Mouse (Mus musculus) left cerebral cortex, postnatal 4 days (tissue): ENCODE measurements around the gene Zfp882. TPM values are rescaled to one million over a fixed set of nuclear protein-coding genes. Genes with fewer than 3 reads are reported as not detected.
"Not testable (repeated sequence)": the region's sequence is repeated elsewhere in the genome, so short reads cannot be mapped to it uniquely, and the experiment has no call there.

Source experiments
- DNase-seq: peaks from one replicate; pipeline ENCODE4 v3.0.0-alpha.2; 2022
- intact Hi-C: fragments of 180-260 bp; cut with DNase I; formaldehyde crosslinking; loops from one replicate; pipeline ENCODE4 v1.15.1; 2025
- total RNA-seq, 2 experiments: library from RNA; stranded (reverse); gene quantifications; 2 replicates each; pipeline ENCODE4 v1.2.3; 2021

Gene Zfp882
- 10 to 100 TPM; 20.8 to 23.0 TPM for total RNA-seq

- intact Hi-C loops, result no loop called here
- DNase-seq, result peak; percentile 87
Observed at GRCm38 (mm10) chr8:71908309-71909261, at the start of gene Zfp882, which contains the start of gene Zfp617. Zfp882 (plus strand) TSS chr8:71908608. Zfp617 (plus strand) TSS chr8:71908635.

GRCm38 (mm10) chr8:71861551-71861950 is 46.9 kb upstream of the Zfp882 start:
- DNase-seq, intact Hi-C loops: not testable (repeated sequence)

- DNase-seq, result peak; percentile 48
- intact Hi-C loops, result not testable (repeated sequence)
Observed at GRCm38 (mm10) chr8:71862038-71862437, 46.4 kb upstream of the Zfp882 start.

- intact Hi-C loops, result no loop called here
Observed at GRCm38 (mm10) chr8:71881618-71882274, 26.7 kb upstream of the Zfp882 start, which contains the start of gene Zfp709. Zfp709 (plus strand) TSS chr8:71882019.

GRCm38 (mm10) chr8:71900666-71901065 is 7.7 kb upstream of the Zfp882 start:
- intact Hi-C loops, DNase-seq: not testable (repeated sequence)

More at GRCm38 (mm10) chr8:71881618-71882274, 26.7 kb upstream of the Zfp882 start, which contains the start of gene Zfp709:
- DNase-seq, result peak; percentile 57

- intact Hi-C loops, result not testable (repeated sequence)
Observed at GRCm38 (mm10) chr8:71903084-71903483, 5.3 kb upstream of the Zfp882 start.

GRCm38 (mm10) chr8:71906809-71907208 is 1.6 kb upstream of the Zfp882 start:
- no peak for DNase-seq
- intact Hi-C loops, result no loop called here

More at GRCm38 (mm10) chr8:71903084-71903483, 5.3 kb upstream of the Zfp882 start:
- not testable (repeated sequence) for DNase-seq

GRCm38 (mm10) chr8:71907798-71908257 is 580 bp upstream of the Zfp882 start:
- peak; percentile 5 for DNase-seq
- intact Hi-C loops, result no loop called here

- no peak for DNase-seq
- intact Hi-C loops, result no loop called here
Observed at GRCm38 (mm10) chr8:71912286-71912685, 3.9 kb downstream of the Zfp882 start.

- DNase-seq, result peak; percentile 94
- intact Hi-C loops, result no loop called here
Observed at GRCm38 (mm10) chr8:71922567-71923401, 14.4 kb downstream of the Zfp882 start.

GRCm38 (mm10) chr8:71925791-71926190 is 17.4 kb downstream of the Zfp882 start:
- intact Hi-C loops, result no loop called here
- DNase-seq, result no peak

GRCm38 (mm10) chr8:71926551-71926950 is 18.1 kb downstream of the Zfp882 start:
- intact Hi-C loops, result no loop called here
- DNase-seq, result no peak

- DNase-seq, result no peak
- intact Hi-C loops, result no loop called here
Observed at GRCm38 (mm10) chr8:71927779-71928178, 19.4 kb downstream of the Zfp882 start.

- DNase-seq, intact Hi-C loops: not testable (repeated sequence)
Observed at GRCm38 (mm10) chr8:71938037-71938436, 29.6 kb downstream of the Zfp882 start.

- intact Hi-C loops, result no loop called here
- no peak for DNase-seq
Observed at GRCm38 (mm10) chr8:71940293-71941208, 32.1 kb downstream of the Zfp882 start.

GRCm38 (mm10) chr8:71941776-71942175 is 33.4 kb downstream of the Zfp882 start:
- intact Hi-C loops, result no loop called here
- DNase-seq, result no peak

- DNase-seq, result no peak
- intact Hi-C loops, result no loop called here
Observed at GRCm38 (mm10) chr8:71948624-71949023, 40.2 kb downstream of the Zfp882 start.

GRCm38 (mm10) chr8:71950482-71951221 is 42.2 kb downstream of the Zfp882 start, which contains the start of gene Zfp961:
Zfp961 (plus strand) TSS chr8:71951038.
- peak; percentile 98 for DNase-seq
- intact Hi-C loops, result no loop called here
